In the genomic region with DNA sequence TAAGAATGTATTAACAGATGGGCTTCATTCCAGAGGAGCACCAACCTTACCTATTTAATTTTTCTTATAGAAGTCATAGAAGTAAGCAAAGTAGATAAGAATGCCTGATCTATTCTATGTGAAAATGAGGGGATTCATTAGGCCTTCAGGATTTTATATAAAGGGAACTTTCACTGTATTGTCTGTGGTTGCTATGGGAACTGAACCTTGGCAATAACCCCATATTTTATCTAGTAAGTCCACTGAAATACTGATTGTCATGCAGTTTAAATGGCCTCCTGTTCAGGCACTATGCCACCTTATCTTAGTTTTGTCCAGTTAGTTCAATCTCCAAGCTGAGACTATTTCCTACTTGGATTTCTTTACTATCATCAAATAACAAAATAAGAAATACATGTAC, we compare ENCODE assay signal across 26 mouse cellular contexts.
DNase-seq lines count a peak whose midpoint lies in the region; ATAC-seq and TF ChIP-seq lines count a peak whose summit lies in the region.
"Had no signal": no experiment of that assay in that cellular context is flagged by ENCODE, and none has a peak within 500 bp of the region (broad histone marks: within the 10 kb centered on the region; RNA-seq: fewer than 3 reads in every experiment).

No protein-coding gene starts in this region.

- H3K4me3 ChIP-seq in forebrain, embryonic 14.5 days (ENCODE audit: low read depth, low read length), result no peak overlapping the region
- H3K4me3 ChIP-seq in forebrain, embryonic 16.5 days (replicated peaks; ENCODE audit: low read length), result no peak overlapping the region
- no peak overlapping the region for H3K4me3 ChIP-seq in hindbrain, embryonic 16.5 days (ENCODE audit: low read length)
- H3K4me3 ChIP-seq in hindbrain, embryonic 12.5 days, result no peak overlapping the region
- H3K4me3 ChIP-seq in midbrain, embryonic 15.5 days, result no peak overlapping the region
- H3K4me3 ChIP-seq: forebrain, embryonic 10.5 days; forebrain, embryonic 13.5 days; heart, adult 2 months; heart, embryonic 10.5 days; heart, embryonic 13.5 days; intestine, embryonic 15.5 days had no signal

- H3K27ac ChIP-seq in forebrain, embryonic 14.5 days (ENCODE audit: low read depth, low read length), result no peak overlapping the region
- H3K27ac ChIP-seq in forebrain, embryonic 16.5 days (ENCODE audit: low read length), result no peak overlapping the region
- H3K27ac ChIP-seq in hindbrain, embryonic 16.5 days (ENCODE audit: low read depth, low read length), result no peak overlapping the region
- no peak overlapping the region for H3K27ac ChIP-seq in hindbrain, embryonic 12.5 days
- no peak overlapping the region for H3K27ac ChIP-seq in midbrain, embryonic 15.5 days
- H3K27ac ChIP-seq: forebrain, embryonic 10.5 days; forebrain, embryonic 13.5 days; heart, adult 2 months; heart, embryonic 10.5 days; heart, embryonic 13.5 days; intestine, embryonic 15.5 days had no signal

- H3K27me3 ChIP-seq in forebrain, embryonic 14.5 days (replicated peaks; ENCODE audit: control insufficient read depth, insufficient read depth, low read length), result no peaks in the 10 kb centered on the region
- no peaks in the 10 kb centered on the region for H3K27me3 ChIP-seq in forebrain, embryonic 16.5 days (replicated peaks; ENCODE audit: control insufficient read depth, insufficient read depth, low read length)
- no peaks in the 10 kb centered on the region for H3K27me3 ChIP-seq in hindbrain, embryonic 16.5 days (replicated peaks; ENCODE audit: control insufficient read depth, insufficient read depth, low read length)
- H3K27me3 ChIP-seq in hindbrain, embryonic 12.5 days, result no peaks in the 10 kb centered on the region
- H3K27me3 ChIP-seq in midbrain, embryonic 15.5 days (replicated peaks), result no peaks in the 10 kb centered on the region
- H3K27me3 ChIP-seq: forebrain, embryonic 13.5 days; heart, embryonic 13.5 days; intestine, embryonic 15.5 days had no signal

- no peak overlapping the region for H3K4me2 ChIP-seq in forebrain, embryonic 14.5 days (ENCODE audit: low read length)
- no peak overlapping the region for H3K4me2 ChIP-seq in forebrain, embryonic 16.5 days (ENCODE audit: low read length)
- H3K4me2 ChIP-seq in hindbrain, embryonic 16.5 days (ENCODE audit: low read length), result no peak overlapping the region
- H3K4me2 ChIP-seq in hindbrain, embryonic 12.5 days (replicated peaks), result no peak overlapping the region
- H3K4me2 ChIP-seq in midbrain, embryonic 15.5 days, result no peak overlapping the region
- H3K4me2 ChIP-seq: forebrain, embryonic 13.5 days; heart, embryonic 13.5 days; intestine, embryonic 15.5 days had no signal

- TF ChIP-seq CTCF in brain, embryonic 14.5 days (IDR thresholded peaks at IDR 0.05; ENCODE audit: borderline replicate concordance, extremely low read depth, insufficient read depth, insufficient read length), result no peak

- ATAC-seq in forebrain, embryonic 14.5 days, result peak; percentile 52; the same call in 1 of the 2 replicates
- ATAC-seq in forebrain, embryonic 16.5 days, result no peak
- 0 out of 2 replicates have a peak, but pooled peaks have one; percentile 45 for ATAC-seq in hindbrain, embryonic 16.5 days
- no peak for ATAC-seq in hindbrain, embryonic 12.5 days (ENCODE audit: low FRiP score)
- 0 out of 2 replicates have a peak, but pooled peaks have one; percentile 50 for ATAC-seq in midbrain, embryonic 15.5 days (replicated peaks)
- ATAC-seq: activated CD4-positive, CD25-positive, alpha-beta regulatory T cell, adult 4 months; forebrain, embryonic 13.5 days; intestine, embryonic 15.5 days had no signal

- H3K9ac ChIP-seq in forebrain, embryonic 14.5 days (ENCODE audit: low read length), result no peak overlapping the region
- H3K9ac ChIP-seq in forebrain, embryonic 16.5 days (replicated peaks; ENCODE audit: low read depth, low read length), result no peak overlapping the region
- no peak overlapping the region for H3K9ac ChIP-seq in hindbrain, embryonic 16.5 days (ENCODE audit: low read depth, low read length)
- no peak overlapping the region for H3K9ac ChIP-seq in hindbrain, embryonic 12.5 days
- H3K9ac ChIP-seq in midbrain, embryonic 15.5 days, result no peak overlapping the region
- H3K9ac ChIP-seq: forebrain, embryonic 13.5 days; heart, embryonic 13.5 days; intestine, embryonic 15.5 days had no signal

- no peak for TF ChIP-seq POLR2A in brain, embryonic 14.5 days (IDR thresholded peaks at IDR 0.05; ENCODE audit: borderline replicate concordance, extremely low read depth, insufficient read depth, insufficient read length, poor library complexity, severe bottlenecking)

- peaks cover 3% of the 10 kb centered on the region; the same call in 1 of the 2 replicates for H3K4me1 ChIP-seq in forebrain, embryonic 14.5 days (ENCODE audit: control insufficient read depth, insufficient read depth, low read length)
- no peaks in the 10 kb centered on the region for H3K4me1 ChIP-seq in forebrain, embryonic 16.5 days (replicated peaks; ENCODE audit: control insufficient read depth, insufficient read depth, low read length)
- H3K4me1 ChIP-seq in hindbrain, embryonic 16.5 days (ENCODE audit: control insufficient read depth, insufficient read depth, low read depth, low read length), result no peaks in the 10 kb centered on the region
- H3K4me1 ChIP-seq in hindbrain, embryonic 12.5 days, result no peaks in the 10 kb centered on the region
- no peaks in the 10 kb centered on the region for H3K4me1 ChIP-seq in midbrain, embryonic 15.5 days
- H3K4me1 ChIP-seq: forebrain, embryonic 10.5 days; heart, embryonic 10.5 days; intestine, embryonic 15.5 days had no signal

- no peaks in the 10 kb centered on the region for H3K9me3 ChIP-seq in forebrain, embryonic 14.5 days (replicated peaks; ENCODE audit: control insufficient read depth, low read length)
- no peaks in the 10 kb centered on the region for H3K9me3 ChIP-seq in forebrain, embryonic 16.5 days (ENCODE audit: control insufficient read depth, low read length)
- no peaks in the 10 kb centered on the region for H3K9me3 ChIP-seq in hindbrain, embryonic 16.5 days (ENCODE audit: control insufficient read depth, low read length)
- no peaks in the 10 kb centered on the region for H3K9me3 ChIP-seq in hindbrain, embryonic 12.5 days (replicated peaks)
- H3K9me3 ChIP-seq in midbrain, embryonic 15.5 days, result no peaks in the 10 kb centered on the region
- H3K9me3 ChIP-seq: forebrain, embryonic 10.5 days; forebrain, embryonic 13.5 days; heart, embryonic 10.5 days; heart, embryonic 13.5 days; intestine, embryonic 15.5 days had no signal

- peak; percentile 57 for DNase-seq in forebrain, embryonic 14.5 days (ENCODE audit: low spot score)
- DNase-seq in brain, embryonic 14.5 days (ENCODE audit: low read depth), result peak; percentile 65
- no peak for DNase-seq in embryo, embryonic 10 days (ENCODE audit: low spot score)
- DNase-seq in ovary, adult 18-20 months (ENCODE audit: low spot score), result no peak
- DNase-seq: adrenal gland, adult 8-10 months; adrenal gland, postnatal 36 days; cerebellum, adult 11-12 months; cerebellum, adult 8-10 months; cerebellum, postnatal 10 days; cerebellum, postnatal 36 days; gastrocnemius, postnatal 10 days; gastrocnemius, postnatal 36 days; heart, adult 2 months; heart, postnatal 14 days; heart, postnatal 4 days; kidney, adult 11 months had no signal

- no peaks in the 10 kb centered on the region for H3K36me3 ChIP-seq in forebrain, embryonic 14.5 days (ENCODE audit: control insufficient read depth, insufficient read depth, low read length)
- H3K36me3 ChIP-seq in forebrain, embryonic 16.5 days (ENCODE audit: control insufficient read depth, insufficient read depth), result no peaks in the 10 kb centered on the region
- H3K36me3 ChIP-seq in hindbrain, embryonic 16.5 days (ENCODE audit: control insufficient read depth, insufficient read depth, low read length), result no peaks in the 10 kb centered on the region
- H3K36me3 ChIP-seq in hindbrain, embryonic 12.5 days, result no peaks in the 10 kb centered on the region
- H3K36me3 ChIP-seq in midbrain, embryonic 15.5 days (replicated peaks), result no peaks in the 10 kb centered on the region
- H3K36me3 ChIP-seq: forebrain, embryonic 10.5 days; heart, embryonic 10.5 days; heart, embryonic 13.5 days; intestine, embryonic 15.5 days had no signal

Comparison
In these comparisons a context has a peak if more than half of its experiments do, and no peak if none do; other contexts are left out.
1. ATAC-seq: peak in forebrain, embryonic 14.5 days (single experiment), hindbrain, embryonic 16.5 days (single experiment) and midbrain, embryonic 15.5 days (single experiment); none in forebrain, embryonic 16.5 days (single experiment) and hindbrain, embryonic 12.5 days (single experiment).
2. DNase-seq: peak in forebrain, embryonic 14.5 days (single experiment) and brain, embryonic 14.5 days (single experiment); none in embryo, embryonic 10 days (single experiment) and ovary, adult 18-20 months (single experiment).